Mouse (Mus musculus): ENCODE data around the gene Elmo1. TPM values are rescaled to one million over a fixed set of nuclear protein-coding genes. Genes with fewer than 3 reads are reported as not detected.

Elmo1 gene
- polyA plus RNA-seq, 1 experiment = 0.68 TPM

- Histone ChIP-seq H3K36me3 (replicated peaks; ENCODE audit: low read length) (no peaks in the 10 kb centered on the region), H3K9me3 (no peaks in the 10 kb centered on the region), H3K4me3 (replicated peaks) (no peak overlapping the region), H3K4me1 (no peaks in the 10 kb centered on the region), H3K27me3 (replicated peaks) (no peaks in the 10 kb centered on the region)
- TF ChIP-seq FLI1 (IDR thresholded peaks at IDR 0.05; ENCODE audit: low read length) = no peak
These were observed 307.3 kb downstream of the Elmo1 start for GRCm38 (mm10) chr13:20397744-20398143.

GRCm38 (mm10) chr13:20398311-20398710, 307.9 kb downstream of the Elmo1 start:
- Histone ChIP-seq H3K36me3 (replicated peaks; ENCODE audit: low read length) (no peaks in the 10 kb centered on the region), H3K4me1 (no peaks in the 10 kb centered on the region), H3K9me3 (no peaks in the 10 kb centered on the region), H3K4me3 (replicated peaks) (no peak overlapping the region), H3K27me3 (replicated peaks) (no peaks in the 10 kb centered on the region)
- no peak for TF ChIP-seq FLI1 (IDR thresholded peaks at IDR 0.05; ENCODE audit: low read length)
- TF ChIP-seq GATA1 (IDR thresholded peaks at IDR 0.05; ENCODE audit: borderline replicate concordance, low read length) = no peak

GRCm38 (mm10) chr13:20404530-20404929, 314.1 kb downstream of the Elmo1 start:
- TF ChIP-seq FLI1 (IDR thresholded peaks at IDR 0.05; ENCODE audit: low read length) = no peak
- H3K4me1 ChIP-seq = no peaks in the 10 kb centered on the region
- H3K9me3 ChIP-seq = no peaks in the 10 kb centered on the region
- H3K27me3 ChIP-seq (replicated peaks) = no peaks in the 10 kb centered on the region
- no peak overlapping the region for H3K4me3 ChIP-seq (replicated peaks)
- H3K36me3 ChIP-seq (replicated peaks; ENCODE audit: low read length) = no peaks in the 10 kb centered on the region

GRCm38 (mm10) chr13:20406470-20407213, 316.2 kb downstream of the Elmo1 start:
- no peak for TF ChIP-seq GATA1 (IDR thresholded peaks at IDR 0.05; ENCODE audit: borderline replicate concordance, low read length)
- no peak for TF ChIP-seq FLI1 (IDR thresholded peaks at IDR 0.05; ENCODE audit: low read length)
- Histone ChIP-seq H3K9me3 (no peaks in the 10 kb centered on the region), H3K36me3 (replicated peaks; ENCODE audit: low read length) (no peaks in the 10 kb centered on the region), H3K4me1 (no peaks in the 10 kb centered on the region), H3K4me3 (replicated peaks) (no peak overlapping the region), H3K27me3 (replicated peaks) (no peaks in the 10 kb centered on the region)

GRCm38 (mm10) chr13:20410306-20411101, 320.1 kb downstream of the Elmo1 start:
- Histone ChIP-seq H3K4me3 (replicated peaks) (no peak overlapping the region), H3K4me1 (no peaks in the 10 kb centered on the region), H3K27me3 (replicated peaks) (no peaks in the 10 kb centered on the region), H3K36me3 (replicated peaks; ENCODE audit: low read length) (no peaks in the 10 kb centered on the region), H3K9me3 (no peaks in the 10 kb centered on the region)
- TF ChIP-seq GATA1 (IDR thresholded peaks at IDR 0.05; ENCODE audit: borderline replicate concordance, low read length) (no peak), FLI1 (IDR thresholded peaks at IDR 0.05; ENCODE audit: low read length) (no peak)

GRCm38 (mm10) chr13:20416691-20417660, 326.6 kb downstream of the Elmo1 start:
- H3K27me3 ChIP-seq (replicated peaks) = no peaks in the 10 kb centered on the region
- H3K36me3 ChIP-seq (replicated peaks; ENCODE audit: low read length) = no peaks in the 10 kb centered on the region
- H3K4me1 ChIP-seq = no peaks in the 10 kb centered on the region
- no peaks in the 10 kb centered on the region for H3K9me3 ChIP-seq
- H3K4me3 ChIP-seq (replicated peaks) = no peak overlapping the region
- TF ChIP-seq GATA1 (IDR thresholded peaks at IDR 0.05; ENCODE audit: borderline replicate concordance, low read length) (no peak), FLI1 (IDR thresholded peaks at IDR 0.05; ENCODE audit: low read length) (no peak)

GRCm38 (mm10) chr13:20430998-20431397, 340.6 kb downstream of the Elmo1 start:
- Histone ChIP-seq H3K36me3 (replicated peaks; ENCODE audit: low read length) (no peaks in the 10 kb centered on the region), H3K4me3 (replicated peaks) (no peak overlapping the region), H3K9me3 (no peaks in the 10 kb centered on the region), H3K27me3 (replicated peaks) (no peaks in the 10 kb centered on the region), H3K4me1 (no peaks in the 10 kb centered on the region; the same call in 1 of the 2 replicates)
- TF ChIP-seq FLI1 (IDR thresholded peaks at IDR 0.05; ENCODE audit: low read length) (no peak), GATA1 (IDR thresholded peaks at IDR 0.05; ENCODE audit: borderline replicate concordance, low read length) (no peak)

- Histone ChIP-seq H3K27me3 (replicated peaks) (no peaks in the 10 kb centered on the region), H3K4me1 (no peaks in the 10 kb centered on the region), H3K9me3 (no peaks in the 10 kb centered on the region), H3K36me3 (replicated peaks; ENCODE audit: low read length) (no peaks in the 10 kb centered on the region), H3K4me3 (replicated peaks) (no peak overlapping the region)
- TF ChIP-seq GATA1 (IDR thresholded peaks at IDR 0.05; ENCODE audit: borderline replicate concordance, low read length) (no peak), FLI1 (IDR thresholded peaks at IDR 0.05; ENCODE audit: low read length) (no peak)
These were observed 342.9 kb downstream of the Elmo1 start for GRCm38 (mm10) chr13:20433221-20433858.

GRCm38 (mm10) chr13:20434071-20434470, 343.7 kb downstream of the Elmo1 start:
- H3K27me3 ChIP-seq (replicated peaks) = no peaks in the 10 kb centered on the region
- no peak for TF ChIP-seq FLI1 (IDR thresholded peaks at IDR 0.05; ENCODE audit: low read length)
- TF ChIP-seq GATA1 (IDR thresholded peaks at IDR 0.05; ENCODE audit: borderline replicate concordance, low read length) = no peak
- no peaks in the 10 kb centered on the region for H3K9me3 ChIP-seq
- H3K36me3 ChIP-seq (replicated peaks; ENCODE audit: low read length) = no peaks in the 10 kb centered on the region
- no peak overlapping the region for H3K4me3 ChIP-seq (replicated peaks)
- no peaks in the 10 kb centered on the region for H3K4me1 ChIP-seq

All from megakaryocyte, embryonic 14.5 days (primary cell).